Mouse (Mus musculus) megakaryocyte, embryonic 14.5 days (primary cell): ENCODE results near the gene Rinl. TPM values are rescaled to one million over a fixed set of nuclear protein-coding genes. Genes with fewer than 3 reads are reported as not detected.

Experiments
- H3K27me3 ChIP-seq: replicated peaks from 2 replicates; pipeline ENCODE3; 2012; ENCODE audit warnings: inconsistent platforms
- H3K36me3 ChIP-seq: replicated peaks from 2 replicates; pipeline ENCODE3; 2012; ENCODE audit warnings: low read length, inconsistent platforms, mixed read lengths
- H3K4me1 ChIP-seq: 2 replicates; pipeline ENCODE4 v1.6.1; 2012; ENCODE audit warnings: inconsistent platforms
- H3K4me3 ChIP-seq: replicated peaks from 2 replicates; pipeline ENCODE3; 2012; ENCODE audit warnings: moderate library complexity, mild to moderate bottlenecking, inconsistent platforms
- H3K9me3 ChIP-seq: 2 replicates; pipeline ENCODE4 v1.6.1; 2012; ENCODE audit warnings: inconsistent platforms
- FLI1 ChIP-seq: IDR thresholded peaks from 2 replicates; pipeline ENCODE4 v1.6.1; 2012; ENCODE audit warnings: low read length, inconsistent platforms, mixed read lengths
- GATA1 ChIP-seq: IDR thresholded peaks from 3 replicates; pipeline ENCODE4 v1.6.1; 2012; ENCODE audit warnings: mixed read lengths, low read length, inconsistent platforms, borderline replicate concordance
- polyA plus RNA-seq: library from polyadenylated mRNA; stranded (reverse); fragments of >175 nt; gene quantifications from 2 replicates; pipeline ENCODE4 v1.2.3, GENCODE M21; 2012; ENCODE audit warnings: low replicate concordance; ENCODE audit not compliant: insufficient read depth

The Rinl gene
- 30.8 and 66.7 TPM in 2 replicates for polyA plus RNA-seq

- Histone ChIP-seq H3K4me1 (peaks cover 72% of the 10 kb centered on the region), H3K36me3 (peaks cover 62% of the 10 kb centered on the region), H3K4me3 (peak within 1 kb of the TSS; percentile 88), H3K27me3 (no peaks in the 10 kb centered on the region), H3K9me3 (no peaks in the 10 kb centered on the region)
- TF ChIP-seq GATA1, result no peak
- no peak for TF ChIP-seq FLI1
Measured at GRCm38 (mm10) chr7:28788307-28789195, at the start of gene Rinl. Gene Rinl, plus strand, starts transcription at chr7:28788969.

- Histone ChIP-seq H3K36me3 (peaks cover 40% of the 10 kb centered on the region), H3K4me3 (no peak overlapping the region), H3K4me1 (peaks cover 45% of the 10 kb centered on the region), H3K27me3 (peaks cover 2% of the 10 kb centered on the region), H3K9me3 (no peaks in the 10 kb centered on the region)
- TF ChIP-seq GATA1, result no peak
- no peak for TF ChIP-seq FLI1
Measured at GRCm38 (mm10) chr7:28739829-28740228, 48.9 kb upstream of the Rinl start.

GRCm38 (mm10) chr7:28740949-28741348, 47.8 kb upstream of the Rinl start:
- TF ChIP-seq GATA1, result no peak
- no peak for TF ChIP-seq FLI1
- Histone ChIP-seq H3K4me1 (peaks cover 45% of the 10 kb centered on the region), H3K9me3 (no peaks in the 10 kb centered on the region), H3K27me3 (no peaks in the 10 kb centered on the region), H3K4me3 (peak overlapping the region; percentile 97), H3K36me3 (peaks cover 49% of the 10 kb centered on the region)

- H3K27me3 ChIP-seq, result no peaks in the 10 kb centered on the region
- peak overlapping the region; percentile 97 for H3K4me3 ChIP-seq
- peaks cover 45% of the 10 kb centered on the region for H3K4me1 ChIP-seq
- H3K36me3 ChIP-seq, result peaks cover 52% of the 10 kb centered on the region
- H3K9me3 ChIP-seq, result no peaks in the 10 kb centered on the region
- no peak for TF ChIP-seq FLI1
- no peak for TF ChIP-seq GATA1
Measured at GRCm38 (mm10) chr7:28741368-28741708, 47.4 kb upstream of the Rinl start.

- Histone ChIP-seq H3K4me1 (peaks cover 45% of the 10 kb centered on the region), H3K9me3 (no peaks in the 10 kb centered on the region), H3K4me3 (peak within 1 kb of the TSS; percentile 97), H3K27me3 (no peaks in the 10 kb centered on the region), H3K36me3 (peaks cover 57% of the 10 kb centered on the region)
- TF ChIP-seq FLI1 (no peak), GATA1 (no peak)
Measured at GRCm38 (mm10) chr7:28741709-28742438, 46.9 kb upstream of the Rinl start, which contains the start of the genes Mrps12 and Sars2. Gene Mrps12, minus strand, starts transcription at chr7:28741820. Gene Sars2, plus strand, starts transcription at chr7:28741992.

- H3K4me1 ChIP-seq, result peaks cover 30% of the 10 kb centered on the region
- no peaks in the 10 kb centered on the region for H3K27me3 ChIP-seq
- peaks cover 70% of the 10 kb centered on the region for H3K36me3 ChIP-seq
- no peak overlapping the region for H3K4me3 ChIP-seq
- TF ChIP-seq FLI1 (no peak), GATA1 (no peak)
- H3K9me3 ChIP-seq, result no peaks in the 10 kb centered on the region
Measured at GRCm38 (mm10) chr7:28749935-28750334, 38.8 kb upstream of the Rinl start.

GRCm38 (mm10) chr7:28756079-28756478, 32.7 kb upstream of the Rinl start, which contains the start of gene Ccer2:
Gene Ccer2, plus strand, starts transcription at chr7:28756174.
- Histone ChIP-seq H3K27me3 (peaks cover 11% of the 10 kb centered on the region), H3K9me3 (no peaks in the 10 kb centered on the region), H3K36me3 (peaks cover 61% of the 10 kb centered on the region), H3K4me3 (peak within 1 kb of the TSS; percentile 83), H3K4me1 (peaks cover 56% of the 10 kb centered on the region)
- no peak for TF ChIP-seq FLI1
- no peak for TF ChIP-seq GATA1

GRCm38 (mm10) chr7:28758623-28759022, 30.1 kb upstream of the Rinl start:
- H3K9me3 ChIP-seq, result no peaks in the 10 kb centered on the region
- no peak for TF ChIP-seq GATA1
- no peak for TF ChIP-seq FLI1
- peaks cover 11% of the 10 kb centered on the region for H3K27me3 ChIP-seq
- H3K4me3 ChIP-seq, result no peak overlapping the region
- peaks cover 42% of the 10 kb centered on the region for H3K4me1 ChIP-seq
- H3K36me3 ChIP-seq, result peaks cover 71% of the 10 kb centered on the region

- Histone ChIP-seq H3K9me3 (no peaks in the 10 kb centered on the region), H3K4me3 (no peak overlapping the region), H3K27me3 (peaks cover under 1% of the 10 kb centered on the region), H3K36me3 (peaks cover 69% of the 10 kb centered on the region), H3K4me1 (peaks cover 32% of the 10 kb centered on the region)
- no peak for TF ChIP-seq GATA1
- no peak for TF ChIP-seq FLI1
Measured at GRCm38 (mm10) chr7:28761907-28762306, 26.9 kb upstream of the Rinl start.
